Mouse (Mus musculus) megakaryocyte, embryonic 14.5 days (primary cell): ENCODE data around the gene Snx20.

Experiments used
- FLI1 ChIP-seq: IDR thresholded peaks from 2 replicates; pipeline ENCODE4 v1.6.1; 2012; ENCODE audit warnings: low read length, inconsistent platforms, mixed read lengths
- GATA1 ChIP-seq: IDR thresholded peaks from 3 replicates; pipeline ENCODE4 v1.6.1; 2012; ENCODE audit warnings: mixed read lengths, low read length, inconsistent platforms, borderline replicate concordance

DNA sequence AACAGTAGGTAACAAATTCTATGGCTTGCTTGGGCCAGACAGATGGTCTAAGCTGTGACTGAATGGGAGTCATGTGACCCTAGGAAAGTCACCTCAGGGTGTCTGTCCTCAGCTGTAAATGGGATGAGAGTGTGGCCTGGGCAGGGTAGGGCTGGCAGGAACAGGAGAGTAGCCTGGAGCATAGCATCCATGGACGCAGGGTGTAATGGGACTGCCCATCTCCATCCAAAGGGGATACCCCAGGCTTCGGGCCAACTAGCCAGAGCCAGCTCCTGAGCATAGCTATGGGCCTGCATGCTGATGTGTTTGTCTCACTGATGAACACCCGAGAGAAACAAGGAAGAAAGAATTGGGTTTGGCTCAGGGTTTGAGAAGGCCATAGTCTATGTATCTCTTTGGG, 11.7 kb downstream of the Snx20 start:
- TF ChIP-seq FLI1, result no peak
- TF ChIP-seq GATA1, result no peak
